Mouse (Mus musculus) CH12.LX (cell line): ENCODE results near the gene Ptprm. TPM values are rescaled to one million over a fixed set of nuclear protein-coding genes. Genes with fewer than 3 reads are reported as not detected.

Experiments
- DNase-seq: peaks from one replicate; pipeline ENCODE4 v3.0.0-alpha.2; 2013; ENCODE audit errors: extremely low read depth
- H3K27ac ChIP-seq: 2 replicates; pipeline ENCODE4 v1.5.1; 2012; ENCODE audit warnings: low read depth, mild to moderate bottlenecking, control low read depth, moderate library complexity; ENCODE audit not compliant: insufficient read depth
- H3K27me3 ChIP-seq: replicated peaks from 2 replicates; pipeline ENCODE3; 2012; ENCODE audit warnings: inconsistent platforms
- H3K36me3 ChIP-seq, 2 experiments: replicated peaks in 1 of 2; 2 replicates each; pipeline versions ENCODE3 to v1.6.1; 2012; ENCODE audit warnings: inconsistent platforms in 1 of 2, low read length in 1 of 2, mild to moderate bottlenecking in 1 of 2, mixed read lengths in 1 of 2, moderate library complexity in 1 of 2; ENCODE audit not compliant: control insufficient read depth in 1 of 2, insufficient read depth in 1 of 2
- H3K4me1 ChIP-seq, 2 experiments: 2 replicates each; pipeline ENCODE4 v1.6.1; 2012; ENCODE audit warnings: inconsistent platforms in 1 of 2, moderate library complexity in 1 of 2; ENCODE audit not compliant: insufficient read depth in 2 of 2, control insufficient read depth in 1 of 2
- H3K4me2 ChIP-seq: 2 replicates; pipeline ENCODE4 v1.6.1; 2012; ENCODE audit warnings: low read depth, mild to moderate bottlenecking, control low read depth; ENCODE audit not compliant: poor library complexity, insufficient read depth, severe bottlenecking
- H3K4me3 ChIP-seq, 3 experiments: fragments of 150-350 bp in 1 of 3; sonication (generic) in 1 of 3; replicated peaks in 1 of 3; 2 replicates each; pipeline versions ENCODE3 to v1.5.1; 2011 to 2012; ENCODE audit warnings: low read depth in 2 of 3, low read length in 2 of 3, mild to moderate bottlenecking in 2 of 3, moderate library complexity in 2 of 3, control low read depth in 1 of 3, improper control_type of control experiment in 1 of 3, inconsistent platforms in 1 of 3, mixed read lengths in 1 of 3; ENCODE audit not compliant: poor library complexity in 1 of 3
- H3K79me2 ChIP-seq: replicated peaks from 2 replicates; pipeline ENCODE4 v1.6.1; 2012; ENCODE audit warnings: mild to moderate bottlenecking, moderate library complexity; ENCODE audit not compliant: control insufficient read depth, poor library complexity, insufficient read depth, severe bottlenecking; ENCODE audit errors: extremely low read depth
- H3K9ac ChIP-seq: 2 replicates; pipeline ENCODE4 v1.6.1; 2012; ENCODE audit warnings: low read depth, mild to moderate bottlenecking, control low read depth, moderate library complexity; ENCODE audit not compliant: insufficient read depth
- H3K9me3 ChIP-seq: replicated peaks from 2 replicates; pipeline ENCODE3; 2012; ENCODE audit warnings: low read length, inconsistent platforms, mixed read lengths
- BHLHE40 ChIP-seq: IDR thresholded peaks from 2 replicates; pipeline ENCODE4 v1.6.1; 2011; ENCODE audit warnings: mild to moderate bottlenecking, low read depth, low read length, improper control_type of control experiment
- CHD2 ChIP-seq: IDR thresholded peaks from 2 replicates; pipeline ENCODE4 v1.6.1; 2011; ENCODE audit warnings: low read length, improper control_type of control experiment
- CTCF ChIP-seq, 2 experiments: IDR thresholded peaks in 1 of 2; conservative IDR thresholded peaks in 1 of 2; 2 replicates each; pipeline ENCODE4 v1.5.1; 2011 to 2012; ENCODE audit warnings: low read depth in 2 of 2, low read length in 2 of 2, improper control_type of control experiment in 1 of 2, inconsistent platforms in 1 of 2, mild to moderate bottlenecking in 1 of 2, moderate library complexity in 1 of 2
- ELF1 ChIP-seq: IDR thresholded peaks from 2 replicates; pipeline ENCODE4 v1.6.1; 2014; ENCODE audit warnings: low read depth, mild to moderate bottlenecking, inconsistent platforms, low read length, improper control_type of control experiment
- ETS1 ChIP-seq: conservative IDR thresholded peaks from 2 replicates; pipeline ENCODE4 v1.6.1; 2012; ENCODE audit warnings: low read depth, mild to moderate bottlenecking, inconsistent platforms, low read length, improper control_type of control experiment, moderate library complexity
- HCFC1 ChIP-seq: IDR thresholded peaks from 2 replicates; pipeline ENCODE4 v1.6.1; 2012; ENCODE audit warnings: low read depth, mild to moderate bottlenecking, inconsistent platforms, low read length, improper control_type of control experiment
- IRF4 ChIP-seq: IDR thresholded peaks from 2 replicates; pipeline ENCODE4 v1.6.1; 2014; ENCODE audit warnings: low read depth, mild to moderate bottlenecking, inconsistent platforms, low read length, improper control_type of control experiment
- JUN ChIP-seq: IDR thresholded peaks from 2 replicates; pipeline ENCODE4 v1.6.1; 2011; ENCODE audit warnings: low read depth, mild to moderate bottlenecking, low read length, improper control_type of control experiment, moderate library complexity; ENCODE audit not compliant: insufficient read depth
- JUND ChIP-seq: conservative IDR thresholded peaks from 2 replicates; pipeline ENCODE4 v1.6.1; 2011; ENCODE audit warnings: low read depth, low read length, improper control_type of control experiment
- MAFK ChIP-seq: IDR thresholded peaks from 2 replicates; pipeline ENCODE4 v1.6.1; 2011; ENCODE audit warnings: low read length, improper control_type of control experiment; ENCODE audit not compliant: insufficient replicate concordance
- MAX ChIP-seq: IDR thresholded peaks from 2 replicates; pipeline ENCODE4 v1.6.1; 2011; ENCODE audit warnings: low read length, improper control_type of control experiment
- MYC ChIP-seq: IDR thresholded peaks from 2 replicates; pipeline ENCODE4 v1.6.1; 2011; ENCODE audit warnings: low read depth, mild to moderate bottlenecking, improper control_type of control experiment, low read length
- NELFE ChIP-seq: IDR thresholded peaks from 2 replicates; pipeline ENCODE4 v1.6.1; 2011; ENCODE audit warnings: low read depth, low read length, improper control_type of control experiment
- NRF1 ChIP-seq: IDR thresholded peaks from 2 replicates; pipeline ENCODE4 v1.6.1; 2014; ENCODE audit warnings: low read depth, mild to moderate bottlenecking, inconsistent platforms, low read length, improper control_type of control experiment, moderate library complexity
- PAX5 ChIP-seq: IDR thresholded peaks from 2 replicates; pipeline ENCODE4 v1.6.1; 2012; ENCODE audit warnings: low read length, inconsistent platforms, mixed read lengths
- POLR2A ChIP-seq: IDR thresholded peaks from 2 replicates; pipeline ENCODE4 v1.6.1; 2011; ENCODE audit warnings: low read depth, mild to moderate bottlenecking, improper control_type of control experiment, low read length
- SMC3 ChIP-seq: IDR thresholded peaks from 2 replicates; pipeline ENCODE4 v1.6.1; 2011; ENCODE audit warnings: low read depth, low read length, improper control_type of control experiment
- TBP ChIP-seq: conservative IDR thresholded peaks from 2 replicates; pipeline ENCODE4 v1.6.1; 2011; ENCODE audit warnings: low read depth, low read length, improper control_type of control experiment
- TCF12 ChIP-seq: IDR thresholded peaks from 2 replicates; pipeline ENCODE4 v1.6.1; 2014; ENCODE audit warnings: low read depth, mild to moderate bottlenecking, inconsistent platforms, low read length, improper control_type of control experiment
- USF1 ChIP-seq: IDR thresholded peaks from 2 replicates; pipeline ENCODE4 v1.6.1; 2014; ENCODE audit warnings: low read depth, mild to moderate bottlenecking, inconsistent platforms, low read length, improper control_type of control experiment
- ZC3H11A ChIP-seq: IDR thresholded peaks from 2 replicates; pipeline ENCODE4 v1.6.1; 2012; ENCODE audit warnings: low read depth, mild to moderate bottlenecking, inconsistent platforms, low read length, improper control_type of control experiment
- ZKSCAN1 ChIP-seq: IDR thresholded peaks from 2 replicates; pipeline ENCODE4 v1.6.1; 2012; ENCODE audit warnings: low read depth, inconsistent platforms, low read length, improper control_type of control experiment, borderline replicate concordance
- ZMIZ1 ChIP-seq: IDR thresholded peaks from 2 replicates; pipeline ENCODE4 v1.6.1; 2012; ENCODE audit warnings: low read depth, mild to moderate bottlenecking, inconsistent platforms, low read length, improper control_type of control experiment
- ZNF384 ChIP-seq: IDR thresholded peaks from 2 replicates; pipeline ENCODE4 v1.6.1; 2012; ENCODE audit warnings: low read depth, low read length, improper control_type of control experiment, inconsistent platforms
- dilution Hi-C: fragments of 300-500 bp; cut with MboI; formaldehyde crosslinking; loops from 2 replicates; pipeline ENCODE4 v1.14.3; 2020; ENCODE audit warnings: low sequenced_read_pairs; ENCODE audit not compliant: extremely low pct_unique_long_range_greater_than_20kb, extremely low pct_ligation_motif_present
- in situ Hi-C: fragments of 300-500 bp; cut with MboI; formaldehyde crosslinking; loops from 3 replicates; pipeline ENCODE4 v1.14.3; 2019; ENCODE audit warnings: low sequenced_read_pairs, low pct_ligation_motif_present, low pct_unique_long_range_greater_than_20kb, mixed read lengths
- polyA plus RNA-seq: library from polyadenylated mRNA; unstranded; fragments of >175 nt; gene quantifications from 2 replicates; pipeline ENCODE4 v1.2.1, GENCODE M21; 2012; ENCODE audit warnings: low read depth; ENCODE audit not compliant: insufficient read length
- total RNA-seq, 2 experiments: library from RNA; depleted of rRNA; stranded (reverse); fragments of 300-350 nt in 1 of 2; fragments of >200 nt in 1 of 2; gene quantifications; 2 replicates each; pipeline ENCODE4 v1.2.3; 2012 to 2014

Gene Ptprm
- total and polyA plus RNA-seq, 3 experiments: not detected

DNA sequence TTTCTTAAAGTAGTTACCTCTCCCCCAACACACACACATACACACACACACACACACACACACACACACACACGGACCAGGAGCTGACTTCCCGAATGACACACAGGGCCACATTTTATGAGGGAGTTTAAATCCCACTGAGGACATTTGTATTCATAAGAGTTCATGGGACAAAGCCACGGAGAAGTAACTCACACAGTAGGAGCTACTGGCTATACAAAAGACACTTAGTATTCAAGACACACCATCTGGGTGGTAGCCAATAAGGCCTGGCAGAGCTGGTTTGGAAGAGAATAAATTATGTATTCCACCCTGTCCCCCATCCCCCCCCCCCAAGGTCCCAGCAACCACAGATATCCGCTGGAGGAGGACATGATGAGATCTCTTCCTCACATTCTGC, 344.1 kb downstream of the Ptprm start:
- Histone ChIP-seq H3K4me2 (no peak overlapping the region), H3K36me3 (no peaks in the 10 kb centered on the region), H3K9ac (no peak overlapping the region), H3K27ac (no peak overlapping the region), H3K79me2 (no peaks in the 10 kb centered on the region), H3K27me3 (no peaks in the 10 kb centered on the region), H3K4me1 (no peaks in the 10 kb centered on the region), H3K4me3 (no peak overlapping the region), H3K9me3 (peaks cover 77% of the 10 kb centered on the region)
- no peak for DNase-seq
- dilution Hi-C loops (no loop called here), in situ Hi-C loops (no loop called here)
- no peak for TF ChIP-seq TCF12
- TF ChIP-seq HCFC1: no peak
- TF ChIP-seq USF1: no peak
- no peak for TF ChIP-seq PAX5
- no peak for TF ChIP-seq MAX
- no peak for TF ChIP-seq ZNF384
- no peak for TF ChIP-seq BHLHE40
- no peak for TF ChIP-seq JUN
- no peak for TF ChIP-seq IRF4
- no peak for TF ChIP-seq NELFE
- TF ChIP-seq JUND: no peak
- TF ChIP-seq CHD2: no peak
- TF ChIP-seq MAFK: no peak

DNA sequence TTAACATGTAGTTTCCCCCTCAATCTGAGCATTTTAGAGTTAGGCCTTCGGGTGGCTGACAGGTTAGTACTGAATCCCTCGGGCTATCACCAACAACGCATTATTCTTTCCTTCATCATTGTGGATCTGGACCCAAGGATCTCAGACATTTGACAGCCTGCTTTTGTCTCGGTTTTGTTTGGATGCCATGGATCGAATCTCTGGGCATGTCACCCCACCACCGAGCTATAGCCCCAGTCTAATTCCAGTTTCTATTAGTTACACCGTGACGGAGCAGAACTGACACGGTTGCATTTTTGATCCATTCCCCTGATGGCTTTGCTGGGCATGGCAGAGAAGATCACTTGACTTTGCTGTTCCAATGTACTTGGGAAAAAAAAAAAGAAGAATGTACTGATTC, 346.1 kb downstream of the Ptprm start:
- Histone ChIP-seq H3K4me1 (no peaks in the 10 kb centered on the region), H3K9ac (no peak overlapping the region), H3K4me2 (no peak overlapping the region), H3K36me3 (no peaks in the 10 kb centered on the region), H3K79me2 (no peaks in the 10 kb centered on the region), H3K9me3 (peaks cover 60% of the 10 kb centered on the region), H3K27me3 (no peaks in the 10 kb centered on the region), H3K4me3 (no peak overlapping the region), H3K27ac (no peak overlapping the region)
- DNase-seq: no peak
- in situ Hi-C loops: no loop called here
- dilution Hi-C loops: no loop called here
- no peak for TF ChIP-seq ELF1
- TF ChIP-seq NELFE: no peak
- TF ChIP-seq SMC3: no peak

DNA sequence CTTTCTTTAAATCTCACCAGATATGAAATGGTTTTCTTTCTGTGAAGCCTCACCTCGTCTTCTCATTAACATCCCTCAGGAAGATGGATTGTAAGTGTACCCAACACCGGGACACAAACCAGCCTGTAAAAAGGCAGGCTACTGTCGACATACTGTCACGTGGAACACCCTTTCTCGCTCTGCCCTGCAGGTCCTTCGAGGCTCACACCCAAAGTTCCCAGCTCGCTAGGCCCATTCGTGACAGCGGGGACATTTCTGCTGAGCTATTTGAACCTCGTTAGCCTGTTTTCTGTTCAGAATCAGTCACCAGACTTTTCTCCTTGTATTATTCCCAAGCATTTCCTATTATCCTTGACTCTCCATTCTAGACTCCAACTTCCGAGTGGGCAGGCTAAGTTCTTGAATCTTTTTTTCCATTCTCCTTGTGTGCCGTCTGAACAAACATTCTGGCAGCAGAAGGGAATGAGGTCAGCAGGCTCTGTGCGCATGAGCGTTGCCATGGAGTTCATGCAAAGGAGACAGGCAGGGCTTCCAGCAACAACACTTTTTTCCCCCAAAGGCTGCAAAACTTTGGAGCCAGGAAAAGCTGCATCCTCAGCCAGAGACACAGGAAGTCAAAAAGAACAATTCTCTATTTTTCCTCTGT, 347.4 kb downstream of the Ptprm start:
- Histone ChIP-seq H3K36me3 (no peaks in the 10 kb centered on the region), H3K9ac (no peak overlapping the region), H3K79me2 (no peaks in the 10 kb centered on the region), H3K4me3 (no peak overlapping the region), H3K4me1 (no peaks in the 10 kb centered on the region), H3K9me3 (peaks cover 49% of the 10 kb centered on the region), H3K27me3 (no peaks in the 10 kb centered on the region), H3K27ac (no peak overlapping the region), H3K4me2 (no peak overlapping the region)
- dilution Hi-C loops (no loop called here), in situ Hi-C loops (no loop called here)
- no peak for DNase-seq
- TF ChIP-seq USF1 (no peak), MAFK (no peak), ZC3H11A (no peak), NRF1 (no peak), CHD2 (no peak), MYC (no peak), MAX (no peak), CTCF (conservative IDR thresholded peaks at IDR 0.05 in 1 of 2, IDR thresholded peaks at IDR 0.05 in 1 of 2; ENCODE audit: low read depth in 2 of 2, low read length in 2 of 2) (no peak), ETS1 (no peak), IRF4 (no peak), HCFC1 (no peak), TBP (no peak), ZMIZ1 (no peak), ZKSCAN1 (no peak), JUN (no peak), POLR2A (no peak)
